Mouse (Mus musculus): ENCODE results near the gene Bok. TPM values are rescaled to one million over a fixed set of nuclear protein-coding genes. Genes with fewer than 3 reads are reported as not detected.
"Not testable (repeated sequence)": the region's sequence is repeated elsewhere in the genome, so short reads cannot be mapped to it uniquely, and the experiment has no call there.

The Bok gene
- polyA plus RNA-seq (2012), result not detected in 2 replicates

- TF ChIP-seq GATA1 (IDR thresholded peaks at IDR 0.05; ENCODE audit: low read length), result no peak
Measured at GRCm38 (mm10) chr1:93685401-93686244, at the start of gene Bok. Bok (plus strand) TSS chr1:93685660.

GRCm38 (mm10) chr1:93636211-93636897 is 49.1 kb upstream of the Bok start:
- TF ChIP-seq GATA1 (IDR thresholded peaks at IDR 0.05; ENCODE audit: low read length), result no peak

GRCm38 (mm10) chr1:93641978-93642377 is 43.5 kb upstream of the Bok start:
- no peak for TF ChIP-seq GATA1 (IDR thresholded peaks at IDR 0.05; ENCODE audit: low read length)

DNA sequence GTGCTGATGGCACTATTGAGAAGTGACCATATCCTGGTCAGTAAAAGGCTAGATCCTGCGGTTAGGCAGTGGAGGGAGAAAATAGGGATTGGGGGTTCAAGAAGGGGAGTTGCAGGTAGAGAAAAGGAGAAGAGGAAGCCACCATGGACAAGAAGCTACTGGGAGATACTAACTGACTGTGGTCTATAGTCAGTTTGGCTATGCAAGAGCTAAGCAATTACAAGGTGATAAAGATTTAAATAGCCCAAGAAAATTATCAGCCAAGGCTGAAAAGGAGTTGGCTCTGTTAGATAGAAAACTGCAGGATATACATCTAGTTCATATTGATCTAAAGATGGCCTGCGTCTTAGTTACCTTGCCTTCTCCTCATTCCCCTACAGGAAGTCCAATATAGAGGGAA is 42.8 kb upstream of the Bok start:
- TF ChIP-seq GATA1 (IDR thresholded peaks at IDR 0.05; ENCODE audit: low read length), result no peak

DNA sequence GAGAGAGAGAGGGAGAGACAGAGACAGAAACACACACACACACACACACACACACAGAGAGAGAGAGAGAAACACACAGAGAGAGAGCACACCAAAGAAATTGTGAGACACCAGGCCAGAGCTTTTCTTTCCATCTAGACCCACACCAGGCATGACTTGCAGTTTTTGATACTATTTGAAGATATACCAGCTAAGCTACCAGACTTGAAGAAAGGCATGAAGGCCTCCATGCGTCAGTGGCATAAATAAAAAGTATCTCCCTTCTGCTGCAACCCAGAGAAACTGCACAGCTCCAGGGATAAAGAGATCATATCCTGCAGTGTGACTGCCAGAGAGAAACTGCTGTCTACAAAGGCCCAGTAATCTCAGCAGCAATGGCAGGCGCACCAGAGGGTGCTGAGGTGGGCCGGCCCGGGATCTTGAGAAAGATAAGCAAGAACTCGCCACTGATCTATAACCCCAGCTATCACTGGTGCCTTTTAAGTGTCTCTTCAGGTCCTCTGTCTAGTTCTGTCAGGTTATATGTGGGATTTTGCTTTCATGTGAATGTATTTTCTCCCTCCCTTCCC is 35.8 kb upstream of the Bok start:
- no peak for TF ChIP-seq GATA1 (IDR thresholded peaks at IDR 0.05; ENCODE audit: low read length)

GRCm38 (mm10) chr1:93654275-93654674 is 31.2 kb upstream of the Bok start:
- peak; percentile 34 for TF ChIP-seq GATA1 (IDR thresholded peaks at IDR 0.05; ENCODE audit: low read length)

DNA sequence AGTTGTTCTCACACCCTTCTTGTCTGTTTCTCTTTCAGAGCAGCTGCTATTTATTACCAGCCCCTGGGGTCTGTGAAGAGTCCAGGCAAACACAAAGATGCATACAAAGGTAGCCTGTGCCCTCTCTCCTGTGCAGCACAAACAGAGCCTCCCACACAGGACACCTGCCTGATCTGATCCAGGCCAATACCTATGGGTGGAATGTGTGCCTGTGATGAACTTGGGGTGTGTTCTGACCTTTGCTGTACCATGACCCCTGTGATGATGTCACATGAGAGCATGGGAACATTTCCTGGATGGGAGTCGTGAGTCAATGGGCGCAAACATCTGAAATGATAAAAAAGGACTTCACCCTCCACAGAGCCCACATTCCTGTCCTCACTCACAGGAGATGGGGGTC is 30.7 kb upstream of the Bok start:
- TF ChIP-seq GATA1 (IDR thresholded peaks at IDR 0.05; ENCODE audit: low read length), result no peak

- TF ChIP-seq GATA1 (IDR thresholded peaks at IDR 0.05; ENCODE audit: low read length), result no peak
Measured at GRCm38 (mm10) chr1:93656325-93657024, 29.0 kb upstream of the Bok start.

- no peak for TF ChIP-seq GATA1 (IDR thresholded peaks at IDR 0.05; ENCODE audit: low read length)
Measured at GRCm38 (mm10) chr1:93657025-93657360, 28.5 kb upstream of the Bok start.

GRCm38 (mm10) chr1:93658559-93658958 is 26.9 kb upstream of the Bok start, which contains the start of gene Stk25:
Stk25 (minus strand) TSS chr1:93658659.
- not testable (repeated sequence) for TF ChIP-seq GATA1 (IDR thresholded peaks at IDR 0.05; ENCODE audit: low read length)

DNA sequence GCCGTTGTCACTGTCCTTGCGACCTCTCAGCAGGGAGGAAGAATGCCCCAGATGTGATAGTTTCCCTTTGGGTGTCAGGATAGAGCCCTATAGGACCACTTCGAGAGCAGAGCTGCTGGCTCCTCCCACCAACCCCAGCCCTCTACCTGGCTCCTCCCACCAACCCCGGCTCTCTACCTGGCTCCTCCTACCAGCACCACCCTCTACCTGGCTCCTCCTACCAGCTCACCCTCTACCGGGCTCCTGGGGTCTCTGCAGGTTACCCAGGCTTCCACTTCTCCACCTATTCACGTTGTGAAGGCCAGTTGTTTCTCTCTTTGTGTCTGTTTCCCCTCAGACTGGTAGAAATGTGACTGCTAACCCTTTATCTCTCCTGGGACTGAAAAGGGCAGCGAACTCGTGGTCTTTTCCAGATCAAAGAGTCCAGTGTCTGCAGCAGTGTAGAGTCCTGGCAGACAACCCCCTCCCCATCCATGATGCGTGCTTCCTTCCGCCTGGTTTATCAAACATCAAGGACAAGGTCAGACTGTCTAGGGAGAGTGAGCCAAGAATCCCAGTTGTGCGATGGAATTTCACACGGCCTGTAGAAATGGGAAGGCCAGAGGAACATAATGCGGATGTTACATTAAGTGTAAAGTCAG is 17.6 kb upstream of the Bok start:
- TF ChIP-seq GATA1 (IDR thresholded peaks at IDR 0.05; ENCODE audit: low read length), result no peak

GRCm38 (mm10) chr1:93668791-93669548 is 16.5 kb upstream of the Bok start:
- TF ChIP-seq GATA1 (IDR thresholded peaks at IDR 0.05; ENCODE audit: low read length), result no peak

- TF ChIP-seq GATA1 (IDR thresholded peaks at IDR 0.05; ENCODE audit: low read length), result no peak
Measured at GRCm38 (mm10) chr1:93669941-93670340, 15.5 kb upstream of the Bok start.

GRCm38 (mm10) chr1:93672682-93673081 is 12.8 kb upstream of the Bok start:
- no peak for TF ChIP-seq GATA1 (IDR thresholded peaks at IDR 0.05; ENCODE audit: low read length)

GRCm38 (mm10) chr1:93678386-93678785 is 7.1 kb upstream of the Bok start:
- no peak for TF ChIP-seq GATA1 (IDR thresholded peaks at IDR 0.05; ENCODE audit: low read length)

Measured in G1E-ER4 (cell line).